Mouse (Mus musculus) hindbrain, postnatal 0 days (tissue): ENCODE measurements around the gene Bbs1. TPM values are rescaled to one million over a fixed set of nuclear protein-coding genes. Genes with fewer than 3 reads are reported as not detected.

ENCODE experiments used
- ATAC-seq: fragments of 200-750 bp; cut with Nextera tagmentation; 2 replicates; pipeline ENCODE4 v1.8.0; 2017; ENCODE audit warnings: mild to moderate bottlenecking, moderate TSS enrichment, moderate library complexity
- DNase-seq: peaks from one replicate; pipeline ENCODE4 v3.0.0-alpha.2; 2015; ENCODE audit warnings: low spot score
- H3K27ac ChIP-seq: fragments of 300-500 bp; sonication (generic); 2 replicates; pipeline ENCODE4 v1.5.1; 2014; ENCODE audit warnings: mild to moderate bottlenecking
- H3K27me3 ChIP-seq: fragments of 300-500 bp; sonication (generic); 2 replicates; pipeline ENCODE4 v1.6.1; 2014; ENCODE audit warnings: low read length, mixed read lengths; ENCODE audit not compliant: insufficient read depth
- H3K36me3 ChIP-seq: fragments of 300-500 bp; sonication (generic); 2 replicates; pipeline ENCODE4 v1.6.1; 2014; ENCODE audit warnings: low read length, mixed read lengths; ENCODE audit not compliant: insufficient read depth
- H3K4me1 ChIP-seq: fragments of 300-500 bp; sonication (generic); 2 replicates; pipeline ENCODE4 v1.6.1; 2014; ENCODE audit warnings: antibody characterized with exemption, low read length, mixed read lengths; ENCODE audit not compliant: insufficient read depth
- H3K4me2 ChIP-seq: fragments of 300-500 bp; sonication (generic); 2 replicates; pipeline ENCODE4 v1.6.1; 2014; ENCODE audit warnings: low read depth, mild to moderate bottlenecking, low read length, moderate library complexity, mixed read lengths
- H3K4me3 ChIP-seq: fragments of 300-500 bp; sonication (generic); 2 replicates; pipeline ENCODE4 v1.5.1; 2014; ENCODE audit warnings: low read length
- H3K9ac ChIP-seq: fragments of 300-500 bp; sonication (generic); replicated peaks from 2 replicates; pipeline ENCODE4 v1.6.1; 2014; ENCODE audit warnings: mild to moderate bottlenecking, low read length, moderate library complexity, mixed read lengths
- H3K9me3 ChIP-seq: fragments of 300-500 bp; sonication (generic); 2 replicates; pipeline ENCODE4 v1.6.1; 2016; ENCODE audit warnings: low read length, mixed read lengths
- CTCF ChIP-seq: IDR thresholded peaks from 2 replicates; pipeline ENCODE4 v1.5.1; 2016; ENCODE audit warnings: antibody characterized with exemption, control low read depth, low read depth
- WGBS: fragments of 180-500 bp; shearing (Covaris S2); extraction: QIAGEN DNeasy Blood & Tissue Kit; methylation state at CpG from one replicate; pipeline ENCODE4 v1.1.7; 2014; 5-methylcytosine and 5-hydroxymethylcytosine counted together
- polyA plus RNA-seq: library from polyadenylated mRNA; unstranded; fragments of >200 nt; fragmentation: Nextera tagmentation; extraction: Ambion mirVana; gene quantifications from 2 replicates; pipeline ENCODE4 v1.2.1, GENCODE M21; 2015
- total RNA-seq: library from RNA; depleted of rRNA; stranded (reverse); fragments of >200 nt; gene quantifications from 2 replicates; pipeline ENCODE4 v1.2.3, GENCODE M21; 2014

Gene Bbs1
- total and polyA plus RNA-seq, 2 experiments from 2014 or later: 7.3 to 37.6 TPM

GRCm38 (mm10) chr19:4936896-4937295, 30.5 kb upstream of the Bbs1 start:
- no peak for ATAC-seq
- H3K36me3 ChIP-seq: 0 out of 2 replicates have a peak, but pooled peaks cover 4% of the 10 kb centered on the region
- 73% methylated on average over 2 of the region's 2 CpGs for WGBS

GRCm38 (mm10) chr19:4928781-4929180, 22.4 kb upstream of the Bbs1 start:
- H3K36me3 ChIP-seq: no peaks in the 10 kb centered on the region; the same call in 1 of the 2 replicates
- peak overlapping the region; percentile 78 for H3K27ac ChIP-seq
- no peaks in the 10 kb centered on the region for H3K27me3 ChIP-seq
- no peaks in the 10 kb centered on the region for H3K9me3 ChIP-seq
- peak overlapping the region; percentile 67 for H3K4me2 ChIP-seq
- TF ChIP-seq CTCF: no peak
- H3K9ac ChIP-seq: peak overlapping the region; percentile 57; the same call in 1 of the 2 replicates
- H3K4me3 ChIP-seq: peak overlapping the region; percentile 63
- DNase-seq: peak; percentile 46
- H3K4me1 ChIP-seq: peaks cover 11% of the 10 kb centered on the region; the same call in 1 of the 2 replicates
- 44% methylated on average over 5 of the region's 5 CpGs for WGBS
- ATAC-seq: 0 out of 2 replicates have a peak, but pooled peaks have one; percentile 1

More at GRCm38 (mm10) chr19:4936896-4937295, 30.5 kb upstream of the Bbs1 start:
- no peak overlapping the region for H3K4me3 ChIP-seq
- no peak overlapping the region for H3K9ac ChIP-seq
- H3K27ac ChIP-seq: no peak overlapping the region
- no peaks in the 10 kb centered on the region for H3K9me3 ChIP-seq
- no peaks in the 10 kb centered on the region for H3K4me1 ChIP-seq
- TF ChIP-seq CTCF: no peak
- H3K27me3 ChIP-seq: no peaks in the 10 kb centered on the region
- DNase-seq: peak; percentile 9
- H3K4me2 ChIP-seq: no peak overlapping the region

GRCm38 (mm10) chr19:4927904-4928531, 21.6 kb upstream of the Bbs1 start, which contains the start of gene Dpp3:
Gene Dpp3, minus strand, starts transcription at chr19:4928287.
- H3K4me2 ChIP-seq: peak within 1 kb of the TSS; percentile 67
- no peaks in the 10 kb centered on the region for H3K9me3 ChIP-seq
- DNase-seq: peak; percentile 98
- peaks cover 5% of the 10 kb centered on the region for H3K36me3 ChIP-seq
- WGBS: 0% methylated on average over 32 of the region's 32 CpGs
- H3K4me1 ChIP-seq: peaks cover 11% of the 10 kb centered on the region; the same call in 1 of the 2 replicates
- no peaks in the 10 kb centered on the region for H3K27me3 ChIP-seq
- no peak for TF ChIP-seq CTCF
- H3K9ac ChIP-seq: peak within 1 kb of the TSS; percentile 57
- peak; percentile 97 for ATAC-seq
- peak within 1 kb of the TSS; percentile 63 for H3K4me3 ChIP-seq
- peak within 1 kb of the TSS; percentile 78 for H3K27ac ChIP-seq

GRCm38 (mm10) chr19:4925121-4925860, 18.9 kb upstream of the Bbs1 start:
- no peak for TF ChIP-seq CTCF
- 97% methylated on average over 11 of the region's 11 CpGs for WGBS
- Histone ChIP-seq H3K27me3 (no peaks in the 10 kb centered on the region), H3K9ac (no peak overlapping the region), H3K4me2 (no peak overlapping the region), H3K9me3 (no peaks in the 10 kb centered on the region), H3K4me3 (no peak overlapping the region), H3K36me3 (peaks cover 32% of the 10 kb centered on the region), H3K27ac (no peak overlapping the region), H3K4me1 (peaks cover 11% of the 10 kb centered on the region; the same call in 1 of the 2 replicates)
- ATAC-seq: no peak
- no peak for DNase-seq

GRCm38 (mm10) chr19:4919652-4920051, 13.2 kb upstream of the Bbs1 start:
- no peaks in the 10 kb centered on the region for H3K9me3 ChIP-seq
- TF ChIP-seq CTCF: no peak
- WGBS: 88% methylated on average over 6 of the region's 6 CpGs
- H3K9ac ChIP-seq: no peak overlapping the region
- ATAC-seq (no peak), DNase-seq (no peak)
- H3K27ac ChIP-seq: no peak overlapping the region
- H3K4me1 ChIP-seq: no peaks in the 10 kb centered on the region
- H3K4me3 ChIP-seq: no peak overlapping the region
- H3K4me2 ChIP-seq: no peak overlapping the region
- peaks cover 71% of the 10 kb centered on the region for H3K36me3 ChIP-seq
- no peaks in the 10 kb centered on the region for H3K27me3 ChIP-seq

- no peak for TF ChIP-seq CTCF
- Histone ChIP-seq H3K9me3 (no peaks in the 10 kb centered on the region), H3K27ac (no peak overlapping the region), H3K36me3 (peaks cover 73% of the 10 kb centered on the region), H3K9ac (no peak overlapping the region), H3K4me1 (no peaks in the 10 kb centered on the region), H3K27me3 (no peaks in the 10 kb centered on the region), H3K4me3 (no peak overlapping the region), H3K4me2 (no peak overlapping the region)
- WGBS: 81% methylated on average over 10 of the region's 10 CpGs
- DNase-seq: no peak
- no peak for ATAC-seq
These were observed 10.4 kb upstream of the Bbs1 start for GRCm38 (mm10) chr19:4916827-4917226.
